Mouse (Mus musculus) spleen, adult 2 months (tissue): ENCODE measurements around the gene Arhgdib. TPM values are rescaled to one million over a fixed set of nuclear protein-coding genes. Genes with fewer than 3 reads are reported as not detected.

Experiments used
- DNase-seq, 2 experiments: peaks; one replicate each; pipeline versions ENCODE4 v3.0.0 to v3.0.0-alpha.2; 2012 to 2021; ENCODE audit warnings: low spot score in 2 of 2, low read depth in 1 of 2
- H3K27ac ChIP-seq: fragments of 200-500 bp; 2 replicates; pipeline ENCODE4 v1.5.1; 2012; ENCODE audit warnings: low read length, inconsistent platforms; ENCODE audit not compliant: insufficient read depth
- H3K27me3 ChIP-seq: fragments of 200-500 bp; 2 replicates; pipeline ENCODE4 v1.6.1; 2012; ENCODE audit warnings: mild to moderate bottlenecking, moderate library complexity, low read length, inconsistent platforms; ENCODE audit not compliant: control insufficient read depth, insufficient read depth
- H3K36me3 ChIP-seq: fragments of 200-500 bp; 2 replicates; pipeline ENCODE4 v1.6.1; 2012; ENCODE audit warnings: mild to moderate bottlenecking, low read length, inconsistent platforms; ENCODE audit not compliant: control insufficient read depth, insufficient read depth
- H3K4me1 ChIP-seq: fragments of 200-500 bp; 2 replicates; pipeline ENCODE4 v1.6.1; 2011; ENCODE audit warnings: inconsistent platforms; ENCODE audit not compliant: control insufficient read depth, insufficient read depth, insufficient read length
- H3K4me3 ChIP-seq: fragments of 200-500 bp; 2 replicates; pipeline ENCODE4 v1.5.1; 2011; ENCODE audit warnings: mild to moderate bottlenecking, inconsistent platforms; ENCODE audit not compliant: insufficient read depth, insufficient read length; ENCODE audit errors: extremely low read depth
- CTCF ChIP-seq: fragments of 200-500 bp; IDR thresholded peaks from 2 replicates; pipeline ENCODE4 v1.5.1; 2011; ENCODE audit warnings: mild to moderate bottlenecking, inconsistent platforms; ENCODE audit not compliant: insufficient read depth, insufficient read length, insufficient replicate concordance; ENCODE audit errors: extremely low read depth
- POLR2A ChIP-seq: fragments of 200-500 bp; IDR thresholded peaks from 2 replicates; pipeline ENCODE4 v1.6.1; 2011; ENCODE audit warnings: low read depth, low read length, inconsistent platforms
- WGBS: fragments of 180-500 bp; shearing (Covaris S2); methylation state at CpG from one replicate; pipeline ENCODE4 v1.1.7; 2018; 5-methylcytosine and 5-hydroxymethylcytosine counted together
- polyA plus RNA-seq: library from polyadenylated mRNA; depleted of rRNA; stranded (reverse); fragments of >200 nt; gene quantifications from 2 replicates; pipeline ENCODE4 v1.2.3, GENCODE M21; 2012

Arhgdib gene
- polyA plus RNA-seq, 1 experiment, result 386 TPM

GRCm38 (mm10) chr6:136964609-136965510 is 23.2 kb upstream of the Arhgdib start:
- H3K4me1 ChIP-seq, result peaks cover 11% of the 10 kb centered on the region; the same call in 1 of the 2 replicates
- DNase-seq, result peak in 1 of 2 experiments; percentile 39
- TF ChIP-seq CTCF, result no peak
- no peak for TF ChIP-seq POLR2A
- H3K36me3 ChIP-seq, result no peaks in the 10 kb centered on the region
- peak overlapping the region; percentile 76 for H3K27ac ChIP-seq
- H3K4me3 ChIP-seq, result peak overlapping the region; percentile 25; the same call in 1 of the 2 replicates
- 13% methylated on average over 13 of the region's 13 CpGs for WGBS
- H3K27me3 ChIP-seq, result no peaks in the 10 kb centered on the region

- 89% methylated on average over 11 of the region's 11 CpGs for WGBS
- TF ChIP-seq CTCF (no peak), POLR2A (no peak)
- no peak for DNase-seq
- no peaks in the 10 kb centered on the region for H3K36me3 ChIP-seq
- no peak overlapping the region for H3K27ac ChIP-seq
- H3K27me3 ChIP-seq, result no peaks in the 10 kb centered on the region
- H3K4me3 ChIP-seq, result no peak overlapping the region
- peaks cover 11% of the 10 kb centered on the region; the same call in 1 of the 2 replicates for H3K4me1 ChIP-seq
Observed at GRCm38 (mm10) chr6:136962957-136963356, 21.3 kb upstream of the Arhgdib start.

GRCm38 (mm10) chr6:136959131-136959530 is 17.4 kb upstream of the Arhgdib start:
- Histone ChIP-seq H3K36me3 (no peaks in the 10 kb centered on the region), H3K27ac (no peak overlapping the region), H3K27me3 (no peaks in the 10 kb centered on the region), H3K4me1 (no peaks in the 10 kb centered on the region), H3K4me3 (no peak overlapping the region)
- no peak for DNase-seq
- WGBS, result 70% methylated on average over 11 of the region's 11 CpGs
- TF ChIP-seq POLR2A, result no peak
- no peak for TF ChIP-seq CTCF

- no peak for TF ChIP-seq POLR2A
- no peak for TF ChIP-seq CTCF
- 24% methylated on average over 7 of the region's 7 CpGs for WGBS
- H3K27me3 ChIP-seq, result no peaks in the 10 kb centered on the region
- no peak overlapping the region for H3K4me3 ChIP-seq
- H3K4me1 ChIP-seq, result no peaks in the 10 kb centered on the region; the same call in 1 of the 2 replicates
- H3K27ac ChIP-seq, result no peak overlapping the region
- H3K36me3 ChIP-seq, result no peaks in the 10 kb centered on the region
- no peak for DNase-seq
Observed at GRCm38 (mm10) chr6:136957062-136957461, 15.4 kb upstream of the Arhgdib start.

- 73% methylated on average over 3 of the region's 3 CpGs for WGBS
- TF ChIP-seq POLR2A, result no peak
- no peak for TF ChIP-seq CTCF
Observed at GRCm38 (mm10) chr6:136955240-136955639, 13.5 kb upstream of the Arhgdib start.

GRCm38 (mm10) chr6:136954715-136955114 is 13.0 kb upstream of the Arhgdib start:
- Histone ChIP-seq H3K27me3 (no peaks in the 10 kb centered on the region), H3K4me3 (no peak overlapping the region), H3K27ac (no peak overlapping the region), H3K36me3 (no peaks in the 10 kb centered on the region), H3K4me1 (no peaks in the 10 kb centered on the region; the same call in 1 of the 2 replicates)
- WGBS, result 94% methylated on average over 8 of the region's 8 CpGs
- TF ChIP-seq POLR2A (no peak), CTCF (no peak)
- no peak for DNase-seq

More at GRCm38 (mm10) chr6:136955240-136955639, 13.5 kb upstream of the Arhgdib start:
- DNase-seq, result no peak
- no peaks in the 10 kb centered on the region for H3K27me3 ChIP-seq
- H3K4me1 ChIP-seq, result no peaks in the 10 kb centered on the region; the same call in 1 of the 2 replicates
- no peak overlapping the region for H3K4me3 ChIP-seq
- no peaks in the 10 kb centered on the region for H3K36me3 ChIP-seq
- no peak overlapping the region for H3K27ac ChIP-seq

GRCm38 (mm10) chr6:136954192-136954591 is 12.5 kb upstream of the Arhgdib start:
- no peak overlapping the region for H3K4me3 ChIP-seq
- no peaks in the 10 kb centered on the region for H3K27me3 ChIP-seq
- no peak for DNase-seq
- no peaks in the 10 kb centered on the region for H3K36me3 ChIP-seq
- no peak overlapping the region for H3K27ac ChIP-seq
- TF ChIP-seq POLR2A (no peak), CTCF (no peak)
- 89% methylated on average over 6 of the region's 6 CpGs for WGBS
- H3K4me1 ChIP-seq, result no peaks in the 10 kb centered on the region; the same call in 1 of the 2 replicates
